Mouse (Mus musculus) G1E-ER4 (cell line): Measurements from ENCODE around the gene Rbm17. TPM values are rescaled to one million over a fixed set of nuclear protein-coding genes. Genes with fewer than 3 reads are reported as not detected.

Experiments
- GATA1 ChIP-seq: IDR thresholded peaks from one replicate; pipeline ENCODE4 v1.8.0; 2012; ENCODE audit warnings: low read length, inconsistent platforms
- polyA plus RNA-seq: library from polyadenylated mRNA; stranded (reverse); fragments of >175 nt; gene quantifications from 2 replicates; pipeline ENCODE4 v1.2.3, GENCODE M21; 2012

Gene Rbm17
- polyA plus RNA-seq, 1 experiment: 77.4 TPM

- no peak for TF ChIP-seq GATA1
Measured at GRCm38 (mm10) chr2:11555316-11555715, 48.6 kb downstream of the Rbm17 start.

DNA sequence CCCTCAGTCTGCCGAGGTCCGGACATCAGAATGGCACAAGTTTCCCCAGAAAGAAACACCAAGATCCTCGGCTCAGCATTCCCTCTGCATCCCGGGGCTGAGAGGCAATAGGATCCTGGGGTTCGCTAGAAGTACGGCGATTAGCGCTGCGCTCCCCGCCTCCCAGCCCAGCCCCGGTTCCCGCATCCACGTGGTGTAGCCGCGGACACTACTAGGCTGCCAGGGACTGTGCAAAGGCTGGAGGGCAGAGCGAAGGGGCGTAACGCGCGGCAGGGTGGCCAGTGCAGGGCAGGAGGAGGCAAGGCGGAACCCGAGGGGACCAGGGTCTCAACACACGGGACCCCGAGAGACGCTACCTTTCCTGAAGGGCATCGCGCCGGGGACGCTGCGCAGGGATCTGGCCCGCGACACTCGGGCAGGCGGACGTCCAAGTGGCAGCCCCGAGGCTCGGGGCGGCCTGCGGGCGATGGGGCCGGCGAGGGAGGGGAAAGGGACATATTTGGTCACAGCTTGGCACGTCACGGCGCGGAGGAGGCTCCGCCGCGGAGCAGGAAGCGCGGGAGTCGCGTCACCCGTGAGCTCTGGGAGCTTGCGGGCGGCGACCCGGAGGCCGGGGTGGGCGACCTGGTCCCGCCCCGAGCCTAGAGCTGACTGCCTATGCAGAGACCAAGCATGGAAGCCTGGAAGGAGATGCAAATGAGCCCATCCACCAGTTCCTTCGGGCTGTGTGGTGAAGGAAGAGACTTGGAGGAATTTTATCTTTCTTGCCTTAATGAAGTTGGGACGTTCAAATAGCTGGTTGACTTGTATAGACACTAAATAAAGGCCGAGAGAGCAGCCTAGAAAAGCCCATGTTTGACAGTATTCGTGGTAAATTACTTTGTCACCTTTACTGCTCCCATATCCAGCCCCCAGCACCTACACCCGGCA is 50.2 kb downstream of the Rbm17 start, which contains the start of gene Pfkfb3:
Gene Pfkfb3, minus strand, starts transcription at position 607 of the 930 bp plus-strand sequence.
- no peak for TF ChIP-seq GATA1

DNA sequence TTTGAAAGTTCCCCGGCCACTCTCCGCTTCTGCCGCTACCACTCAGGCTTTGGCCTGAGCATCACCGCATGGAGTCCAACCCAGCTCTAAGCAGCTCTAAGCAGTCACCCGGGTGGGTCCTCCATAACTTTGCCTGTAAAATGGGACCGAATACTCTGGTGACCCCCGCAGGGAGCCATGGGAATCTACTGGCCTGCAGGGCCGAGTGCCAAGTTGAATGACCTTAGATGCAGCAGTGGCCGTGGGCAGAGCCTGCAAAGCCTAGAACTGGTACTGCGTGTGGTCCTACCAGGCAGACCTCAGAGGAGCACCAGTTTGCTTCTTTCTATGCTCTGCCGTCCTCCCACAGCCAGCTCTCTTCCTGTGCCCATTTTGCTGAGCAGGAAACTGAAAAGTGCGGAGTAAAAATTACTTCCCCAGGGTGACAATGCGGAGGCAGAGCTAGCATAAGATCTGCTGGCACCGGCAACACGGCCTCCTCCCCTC is 50.9 kb downstream of the Rbm17 start:
- no peak for TF ChIP-seq GATA1

DNA sequence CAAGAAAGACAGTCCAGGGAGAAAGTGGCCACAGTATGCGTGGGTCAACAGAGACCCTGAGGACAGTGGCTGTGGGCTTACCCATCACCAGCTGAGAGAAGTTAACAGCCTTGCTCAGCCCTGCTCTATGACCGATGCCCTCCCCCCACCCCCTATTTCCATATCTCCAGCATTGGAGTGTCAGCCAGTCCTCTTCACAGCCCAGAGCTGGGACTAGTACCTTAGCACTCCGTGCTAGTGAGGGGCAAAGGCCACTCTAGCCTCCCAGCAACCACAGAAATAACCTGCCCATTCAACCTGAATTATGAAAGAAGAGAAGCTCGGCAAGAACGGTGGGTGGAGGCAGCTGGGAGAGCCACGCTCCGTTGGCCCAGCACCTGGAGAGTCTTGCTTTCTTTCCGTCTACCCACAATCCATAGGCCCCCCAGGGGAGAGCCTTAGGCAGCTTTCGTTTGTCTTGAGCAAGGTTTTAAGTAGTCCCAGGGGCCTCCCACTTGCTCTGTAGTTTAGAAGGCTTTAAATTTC is 51.6 kb downstream of the Rbm17 start:
- TF ChIP-seq GATA1: no peak

GRCm38 (mm10) chr2:11551726-11552125 is 52.2 kb downstream of the Rbm17 start:
- TF ChIP-seq GATA1: no peak

- no peak for TF ChIP-seq GATA1
Measured at GRCm38 (mm10) chr2:11548508-11548907, 55.4 kb downstream of the Rbm17 start.

DNA sequence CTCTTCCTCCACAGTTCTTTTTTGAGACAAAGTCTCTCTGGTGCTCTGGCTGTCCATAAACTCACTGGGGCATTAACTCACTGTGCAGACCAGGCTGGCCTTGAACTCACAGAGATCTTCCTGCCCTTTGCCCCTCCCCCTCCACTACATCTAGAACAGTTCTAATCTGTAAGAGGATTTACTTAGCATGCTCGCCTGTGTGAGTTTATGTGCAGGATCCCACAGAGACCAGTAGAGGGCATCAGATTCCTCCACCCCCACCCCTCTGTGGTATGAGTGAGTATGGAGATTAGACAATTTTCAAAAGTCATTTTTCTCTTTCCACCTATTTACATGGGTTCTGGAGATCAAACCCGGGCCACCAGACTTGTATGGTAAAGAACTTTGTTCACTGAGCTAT is 56.3 kb downstream of the Rbm17 start:
- TF ChIP-seq GATA1: no peak

- no peak for TF ChIP-seq GATA1
Measured at GRCm38 (mm10) chr2:11546091-11546490, 57.9 kb downstream of the Rbm17 start.

GRCm38 (mm10) chr2:11545380-11545779 is 58.6 kb downstream of the Rbm17 start:
- no peak for TF ChIP-seq GATA1

- TF ChIP-seq GATA1: no peak
Measured at GRCm38 (mm10) chr2:11544342-11544741, 59.6 kb downstream of the Rbm17 start.

DNA sequence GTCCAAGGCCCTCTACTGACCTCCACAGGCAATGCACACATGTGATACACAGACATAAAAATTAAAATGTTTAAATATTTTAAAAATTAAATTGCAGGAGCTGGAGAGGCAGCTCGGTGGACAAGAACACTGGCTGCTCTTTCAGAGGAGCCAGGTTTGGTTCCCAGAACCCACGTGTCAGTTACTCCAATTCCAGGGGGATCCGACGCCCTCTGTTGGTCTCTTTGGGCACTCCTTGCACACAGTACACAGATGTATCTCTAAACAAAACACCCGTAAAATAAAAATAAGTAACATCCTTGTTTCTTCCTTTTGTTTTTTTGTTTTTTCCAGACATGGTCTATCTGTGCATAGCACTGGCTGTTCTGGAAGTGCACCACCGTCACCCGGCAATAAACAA is 60.8 kb downstream of the Rbm17 start:
- no peak for TF ChIP-seq GATA1

- TF ChIP-seq GATA1: no peak
Measured at GRCm38 (mm10) chr2:11542640-11543039, 61.3 kb downstream of the Rbm17 start.

DNA sequence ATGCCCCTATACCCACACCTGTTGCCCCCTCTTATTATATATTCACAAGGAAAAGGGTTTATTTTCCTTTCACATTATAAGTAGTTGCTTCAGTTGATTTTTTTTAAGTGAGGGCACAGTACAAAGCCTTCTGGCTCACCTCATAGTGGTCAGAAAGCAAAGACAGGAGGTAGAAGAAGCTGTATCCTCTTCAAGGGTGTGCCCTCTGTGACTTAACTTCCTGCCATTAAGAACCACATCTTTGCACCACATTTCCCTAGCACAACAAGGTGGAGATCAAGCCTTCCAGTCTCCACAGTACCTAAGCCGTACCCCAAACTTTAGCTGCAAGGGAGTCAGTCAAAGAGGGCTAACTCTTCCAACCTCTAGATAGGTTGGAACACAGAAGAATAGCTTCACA is 61.8 kb downstream of the Rbm17 start:
- TF ChIP-seq GATA1: no peak

- TF ChIP-seq GATA1: no peak
Measured at GRCm38 (mm10) chr2:11535966-11536365, 68.0 kb downstream of the Rbm17 start.

Other genes starting within 250 kb of the Rbm17 start
- gene Pfkfb3, start 50.1 kb downstream of the Rbm17 start, polyA plus RNA-seq: not detected in 2 replicates
- not detected in 2 replicates for gene Gm17490, start 22.1 kb upstream of the Rbm17 start, polyA plus RNA-seq
- gene Il2ra, start 38.7 kb upstream of the Rbm17 start, polyA plus RNA-seq: not detected in 2 replicates
- not detected in 2 replicates for gene Il15ra, start 101.1 kb upstream of the Rbm17 start, polyA plus RNA-seq
- gene Fbh1, start 173.4 kb upstream of the Rbm17 start, polyA plus RNA-seq: 21.1 and 25.8 TPM in 2 replicates
- gene Ankrd16, start 173.7 kb upstream of the Rbm17 start, polyA plus RNA-seq: 8.1 and 10.6 TPM in 2 replicates